Mouse (Mus musculus): ENCODE data around the gene Galm.

GRCm38 (mm10) chr17:80160454-80160853 lies 33.2 kb downstream of the Galm start:
- TF ChIP-seq CTCF (IDR thresholded peaks at IDR 0.05; ENCODE audit: low read depth) (no peak; the same call in 1 of the 2 replicates), EP300 (IDR thresholded peaks at IDR 0.05; ENCODE audit: low read depth) (no peak)

All from heart, postnatal 0 days (tissue).